Mouse (Mus musculus): Measurements from ENCODE around the gene Proca1. TPM values are rescaled to one million over a fixed set of nuclear protein-coding genes. Genes with fewer than 3 reads are reported as not detected.

Proca1 gene
- total and polyA plus RNA-seq, 2 experiments from 2014 or later: 3.2 TPM; not detected in 1

DNA sequence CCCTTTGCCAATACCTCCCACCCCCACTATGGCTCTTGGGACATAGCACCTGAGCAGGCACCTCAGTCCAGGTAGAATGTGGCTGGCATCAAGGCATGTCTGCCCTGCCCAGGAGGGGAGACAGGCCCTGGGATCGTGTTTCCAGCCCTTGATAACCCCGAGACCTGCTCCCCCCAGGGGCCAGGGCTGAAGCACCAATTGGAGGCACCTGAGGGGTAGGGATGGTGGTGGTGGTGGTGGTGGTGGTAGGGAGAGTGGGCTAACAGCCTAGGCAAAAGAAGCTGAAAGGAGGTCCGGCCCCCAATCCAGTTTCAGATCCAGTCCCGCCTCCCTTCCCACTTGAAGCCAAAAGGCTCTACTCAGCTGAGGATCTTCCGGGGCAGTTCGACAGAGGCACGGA lies 33.6 kb upstream of the Proca1 start:
- no peak for ATAC-seq (ENCODE audit: insufficient read depth, low read depth)
- H3K27ac ChIP-seq (ENCODE audit: low read depth): no peak overlapping the region

GRCm38 (mm10) chr11:78160171-78160570 lies 33.0 kb upstream of the Proca1 start:
- Histone ChIP-seq H3K9me3 (replicated peaks; ENCODE audit: control insufficient read depth, low read length) (no peaks in the 10 kb centered on the region), H3K27ac (ENCODE audit: low read depth) (no peak overlapping the region), H3K36me3 (replicated peaks; ENCODE audit: control insufficient read depth, insufficient read depth, low read length) (peaks cover 42% of the 10 kb centered on the region), H3K4me1 (ENCODE audit: control insufficient read depth, insufficient read depth) (peaks cover 26% of the 10 kb centered on the region; the same call in 1 of the 2 replicates), H3K27me3 (ENCODE audit: control insufficient read depth, insufficient read depth, low read length) (no peaks in the 10 kb centered on the region), H3K4me2 (ENCODE audit: low read depth, low read length) (no peak overlapping the region), H3K4me3 (ENCODE audit: low read depth, low read length) (no peak overlapping the region), H3K9ac (replicated peaks; ENCODE audit: low read depth, low read length) (no peak overlapping the region)
- ATAC-seq (ENCODE audit: insufficient read depth, low read depth) (no peak), DNase-seq (ENCODE audit: low spot score) (no peak)
- no peak for TF ChIP-seq CTCF (IDR thresholded peaks at IDR 0.05; ENCODE audit: low read depth)
- no peak for TF ChIP-seq EP300 (IDR thresholded peaks at IDR 0.05; ENCODE audit: low read depth)
- 87% methylated on average over 18 of the region's 18 CpGs for WGBS

More for the DNA sequence above, 33.6 kb upstream of the Proca1 start:
- DNase-seq (ENCODE audit: low spot score): no peak
- H3K27me3 ChIP-seq (ENCODE audit: control insufficient read depth, insufficient read depth, low read length): no peaks in the 10 kb centered on the region
- peaks cover 25% of the 10 kb centered on the region; the same call in 1 of the 2 replicates for H3K4me1 ChIP-seq (ENCODE audit: control insufficient read depth, insufficient read depth)
- 66% methylated on average over 7 of the region's 7 CpGs for WGBS
- H3K4me3 ChIP-seq (ENCODE audit: low read depth, low read length): no peak overlapping the region
- H3K36me3 ChIP-seq (replicated peaks; ENCODE audit: control insufficient read depth, insufficient read depth, low read length): peaks cover 49% of the 10 kb centered on the region
- H3K9ac ChIP-seq (replicated peaks; ENCODE audit: low read depth, low read length): no peak overlapping the region
- no peaks in the 10 kb centered on the region for H3K9me3 ChIP-seq (replicated peaks; ENCODE audit: control insufficient read depth, low read length)
- TF ChIP-seq CTCF (IDR thresholded peaks at IDR 0.05; ENCODE audit: low read depth) (no peak), EP300 (IDR thresholded peaks at IDR 0.05; ENCODE audit: low read depth) (no peak)
- H3K4me2 ChIP-seq (ENCODE audit: low read depth, low read length): no peak overlapping the region

DNA sequence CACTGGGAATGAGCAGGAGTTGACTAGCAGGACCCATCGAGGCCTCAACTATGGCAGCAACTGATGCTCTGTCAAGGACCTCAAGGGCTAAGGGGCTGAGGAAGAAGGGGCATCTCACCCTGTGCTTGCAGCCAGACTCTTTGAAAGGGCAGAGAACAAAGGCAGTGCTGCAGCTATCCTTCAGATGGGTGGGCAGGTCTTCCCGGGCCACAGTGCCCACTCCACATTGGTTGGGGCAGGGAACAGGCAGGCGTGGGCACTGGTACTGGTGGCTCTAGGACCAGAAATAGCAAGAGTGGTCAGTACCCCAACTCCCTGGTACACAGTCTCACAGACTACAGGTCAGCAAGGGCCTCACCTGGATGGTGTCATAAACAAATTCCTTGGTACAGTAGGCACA lies 32.5 kb upstream of the Proca1 start:
- no peak for TF ChIP-seq EP300 (IDR thresholded peaks at IDR 0.05; ENCODE audit: low read depth)
- no peak for TF ChIP-seq CTCF (IDR thresholded peaks at IDR 0.05; ENCODE audit: low read depth)
- 81% methylated on average over 3 of the region's 3 CpGs for WGBS
- Histone ChIP-seq H3K27ac (ENCODE audit: low read depth) (no peak overlapping the region), H3K9ac (replicated peaks; ENCODE audit: low read depth, low read length) (no peak overlapping the region), H3K9me3 (replicated peaks; ENCODE audit: control insufficient read depth, low read length) (no peaks in the 10 kb centered on the region), H3K27me3 (ENCODE audit: control insufficient read depth, insufficient read depth, low read length) (no peaks in the 10 kb centered on the region), H3K4me2 (ENCODE audit: low read depth, low read length) (no peak overlapping the region), H3K4me3 (ENCODE audit: low read depth, low read length) (no peak overlapping the region), H3K36me3 (replicated peaks; ENCODE audit: control insufficient read depth, insufficient read depth, low read length) (peaks cover 42% of the 10 kb centered on the region), H3K4me1 (ENCODE audit: control insufficient read depth, insufficient read depth) (peaks cover 28% of the 10 kb centered on the region)
- no peak for ATAC-seq (ENCODE audit: insufficient read depth, low read depth)
- DNase-seq (ENCODE audit: low spot score): no peak

- H3K9me3 ChIP-seq (replicated peaks; ENCODE audit: control insufficient read depth, low read length): no peaks in the 10 kb centered on the region
- DNase-seq (ENCODE audit: low spot score) (no peak), ATAC-seq (ENCODE audit: insufficient read depth, low read depth) (no peak)
- no peaks in the 10 kb centered on the region for H3K27me3 ChIP-seq (ENCODE audit: control insufficient read depth, insufficient read depth, low read length)
- TF ChIP-seq CTCF (IDR thresholded peaks at IDR 0.05; ENCODE audit: low read depth) (no peak), EP300 (IDR thresholded peaks at IDR 0.05; ENCODE audit: low read depth) (no peak)
- no peak overlapping the region for H3K4me2 ChIP-seq (ENCODE audit: low read depth, low read length)
- no peak overlapping the region for H3K9ac ChIP-seq (replicated peaks; ENCODE audit: low read depth, low read length)
- no peak overlapping the region for H3K27ac ChIP-seq (ENCODE audit: low read depth)
- H3K36me3 ChIP-seq (replicated peaks; ENCODE audit: control insufficient read depth, insufficient read depth, low read length): peaks cover 42% of the 10 kb centered on the region
- 88% methylated on average over 14 of the region's 14 CpGs for WGBS
- H3K4me1 ChIP-seq (ENCODE audit: control insufficient read depth, insufficient read depth): peaks cover 33% of the 10 kb centered on the region
- H3K4me3 ChIP-seq (ENCODE audit: low read depth, low read length): no peak overlapping the region
Measured at GRCm38 (mm10) chr11:78161169-78161568, 32.0 kb upstream of the Proca1 start.

- no peak overlapping the region for H3K4me3 ChIP-seq (ENCODE audit: low read depth, low read length)
- WGBS: 53% methylated on average over 4 of the region's 4 CpGs
- H3K27ac ChIP-seq (ENCODE audit: low read depth): no peak overlapping the region
- peaks cover 36% of the 10 kb centered on the region for H3K36me3 ChIP-seq (replicated peaks; ENCODE audit: control insufficient read depth, insufficient read depth, low read length)
- no peak overlapping the region; the same call in 1 of the 2 replicates for H3K9ac ChIP-seq (replicated peaks; ENCODE audit: low read depth, low read length)
- peaks cover 34% of the 10 kb centered on the region for H3K4me1 ChIP-seq (ENCODE audit: control insufficient read depth, insufficient read depth)
- no peaks in the 10 kb centered on the region for H3K27me3 ChIP-seq (ENCODE audit: control insufficient read depth, insufficient read depth, low read length)
- H3K9me3 ChIP-seq (replicated peaks; ENCODE audit: control insufficient read depth, low read length): no peaks in the 10 kb centered on the region
- ATAC-seq (ENCODE audit: insufficient read depth, low read depth): no peak
- DNase-seq (ENCODE audit: low spot score): no peak
- H3K4me2 ChIP-seq (ENCODE audit: low read depth, low read length): no peak overlapping the region
- no peak for TF ChIP-seq EP300 (IDR thresholded peaks at IDR 0.05; ENCODE audit: low read depth)
- TF ChIP-seq CTCF (IDR thresholded peaks at IDR 0.05; ENCODE audit: low read depth): no peak
Measured at GRCm38 (mm10) chr11:78161968-78162367, 31.2 kb upstream of the Proca1 start.

- ATAC-seq (ENCODE audit: insufficient read depth, low read depth): no peak
- H3K4me3 ChIP-seq (ENCODE audit: low read depth, low read length): no peak overlapping the region
- peak overlapping the region; percentile 95; the same call in 1 of the 2 replicates for H3K27ac ChIP-seq (ENCODE audit: low read depth)
- H3K9ac ChIP-seq (replicated peaks; ENCODE audit: low read depth, low read length): no peak overlapping the region; the same call in 1 of the 2 replicates
- H3K9me3 ChIP-seq (replicated peaks; ENCODE audit: control insufficient read depth, low read length): no peaks in the 10 kb centered on the region
- H3K36me3 ChIP-seq (replicated peaks; ENCODE audit: control insufficient read depth, insufficient read depth, low read length): peaks cover 34% of the 10 kb centered on the region
- peaks cover 34% of the 10 kb centered on the region for H3K4me1 ChIP-seq (ENCODE audit: control insufficient read depth, insufficient read depth)
- DNase-seq (ENCODE audit: low spot score): no peak
- peak overlapping the region; percentile 95 for H3K4me2 ChIP-seq (ENCODE audit: low read depth, low read length)
- 61% methylated on average over 6 of the region's 6 CpGs for WGBS
- TF ChIP-seq EP300 (IDR thresholded peaks at IDR 0.05; ENCODE audit: low read depth): no peak
- TF ChIP-seq CTCF (IDR thresholded peaks at IDR 0.05; ENCODE audit: low read depth): no peak
- no peaks in the 10 kb centered on the region for H3K27me3 ChIP-seq (ENCODE audit: control insufficient read depth, insufficient read depth, low read length)
Measured at GRCm38 (mm10) chr11:78162504-78162903, 30.7 kb upstream of the Proca1 start.

Data from heart, postnatal 0 days (tissue).